Mouse (Mus musculus): Measurements from ENCODE around the gene Mef2a. TPM values are rescaled to one million over a fixed set of nuclear protein-coding genes. Genes with fewer than 3 reads are reported as not detected.

Gene Mef2a
- total and polyA plus RNA-seq, 3 experiments: 9.6 to 13.4 TPM; not detected in 1

- DNase-seq (ENCODE audit: low read depth, low spot score): no peak
- no peak overlapping the region for H3K4me3 ChIP-seq (ENCODE audit: control insufficient read depth in 1 of 2, insufficient read depth in 1 of 2, low read depth in 2 of 2, low read length in 2 of 2)
- H3K27ac ChIP-seq (ENCODE audit: control insufficient read depth, low read depth, low read length): no peak overlapping the region
- H3K9me3 ChIP-seq (replicated peaks; ENCODE audit: insufficient read depth, low read length): no peaks in the 10 kb centered on the region
- no peaks in the 10 kb centered on the region for H3K79me2 ChIP-seq (ENCODE audit: control insufficient read depth, insufficient read depth, low read length, poor library complexity)
- TF ChIP-seq JUND (IDR thresholded peaks at IDR 0.05; ENCODE audit: low read depth, low read length) (no peak), MXI1 (IDR thresholded peaks at IDR 0.05; ENCODE audit: low read depth, low read length) (no peak), GABPA (IDR thresholded peaks at IDR 0.05; ENCODE audit: low read depth, low read length) (no peak), ETS1 (IDR thresholded peaks at IDR 0.05; ENCODE audit: low read depth, low read length) (no peak), ZNF384 (IDR thresholded peaks at IDR 0.05; ENCODE audit: low read depth, low read length) (no peak), ZC3H11A (IDR thresholded peaks at IDR 0.05; ENCODE audit: low read depth, low read length) (no peak), E2F4 (IDR thresholded peaks at IDR 0.05; ENCODE audit: borderline replicate concordance, low read depth, low read length) (no peak), GATA1 (IDR thresholded peaks at IDR 0.05; ENCODE audit: low read depth, low read length) (no peak), SMC3 (IDR thresholded peaks at IDR 0.05; ENCODE audit: low read depth, low read length) (no peak)
- H3K4me1 ChIP-seq (ENCODE audit: control insufficient read depth in 1 of 2, insufficient read depth in 2 of 2, low read length in 2 of 2): no peaks in the 10 kb centered on the region
- H3K9ac ChIP-seq (ENCODE audit: control insufficient read depth, low read depth, low read length, poor library complexity, severe bottlenecking): no peak overlapping the region
- no peaks in the 10 kb centered on the region for H3K27me3 ChIP-seq (ENCODE audit: control insufficient read depth in 1 of 2, insufficient read depth in 2 of 2, low read length in 2 of 2)
- H3K36me3 ChIP-seq (ENCODE audit: control insufficient read depth in 1 of 2, insufficient read depth in 2 of 2, low read length in 2 of 2): no peaks in the 10 kb centered on the region
Observed at GRCm38 (mm10) chr7:67229701-67230100, 143.0 kb downstream of the Mef2a start.

- Histone ChIP-seq H3K79me2 (ENCODE audit: control insufficient read depth, insufficient read depth, low read length, poor library complexity) (no peaks in the 10 kb centered on the region), H3K9me3 (replicated peaks; ENCODE audit: insufficient read depth, low read length) (no peaks in the 10 kb centered on the region), H3K4me3 (ENCODE audit: control insufficient read depth in 1 of 2, insufficient read depth in 1 of 2, low read depth in 2 of 2, low read length in 2 of 2) (no peak overlapping the region), H3K9ac (ENCODE audit: control insufficient read depth, low read depth, low read length, poor library complexity, severe bottlenecking) (no peak overlapping the region), H3K27me3 (ENCODE audit: control insufficient read depth in 1 of 2, insufficient read depth in 2 of 2, low read length in 2 of 2) (no peaks in the 10 kb centered on the region), H3K4me1 (ENCODE audit: control insufficient read depth in 1 of 2, insufficient read depth in 2 of 2, low read length in 2 of 2) (no peaks in the 10 kb centered on the region), H3K27ac (ENCODE audit: control insufficient read depth, low read depth, low read length) (no peak overlapping the region), H3K36me3 (ENCODE audit: control insufficient read depth in 1 of 2, insufficient read depth in 2 of 2, low read length in 2 of 2) (no peaks in the 10 kb centered on the region)
- peak; percentile 58 for DNase-seq (ENCODE audit: low read depth, low spot score)
- no peak for TF ChIP-seq NRF1 (IDR thresholded peaks at IDR 0.05; ENCODE audit: insufficient read depth, low read depth, low read length, poor library complexity, severe bottlenecking)
- TF ChIP-seq MYC (IDR thresholded peaks at IDR 0.05; ENCODE audit: low read depth, low read length): no peak
- no peak for TF ChIP-seq ZMIZ1 (IDR thresholded peaks at IDR 0.05; ENCODE audit: low read depth, low read length)
- TF ChIP-seq EP300 (IDR thresholded peaks at IDR 0.05; ENCODE audit: low read depth in 1 of 2, low read length in 2 of 2): no peak
- no peak for TF ChIP-seq ZKSCAN1 (IDR thresholded peaks at IDR 0.05; ENCODE audit: low read depth, low read length)
- TF ChIP-seq RAD21 (IDR thresholded peaks at IDR 0.05; ENCODE audit: low read depth, low read length): peak; percentile 55
- no peak for TF ChIP-seq TAL1 (IDR thresholded peaks at IDR 0.05; ENCODE audit: low read length)
- no peak for TF ChIP-seq MEF2A (IDR thresholded peaks at IDR 0.05; ENCODE audit: extremely low read depth, insufficient replicate concordance, low read depth, low read length, poor library complexity, severe bottlenecking)
- TF ChIP-seq GABPA (IDR thresholded peaks at IDR 0.05; ENCODE audit: low read depth, low read length): no peak
- TF ChIP-seq MAX (IDR thresholded peaks at IDR 0.05; ENCODE audit: low read length): no peak
- TF ChIP-seq TBP (IDR thresholded peaks at IDR 0.05; ENCODE audit: low read depth, low read length): no peak
- TF ChIP-seq ZNF384 (IDR thresholded peaks at IDR 0.05; ENCODE audit: low read depth, low read length): no peak
- no peak for TF ChIP-seq MYB (IDR thresholded peaks at IDR 0.05; ENCODE audit: low read depth, low read length)
- no peak for TF ChIP-seq SIN3A (IDR thresholded peaks at IDR 0.05; ENCODE audit: low read length)
- TF ChIP-seq POLR2AphosphoS5 (IDR thresholded peaks at IDR 0.05; ENCODE audit: borderline replicate concordance, low read depth, low read length): no peak
- TF ChIP-seq POLR2A (IDR thresholded peaks at IDR 0.05; ENCODE audit: control insufficient read depth in 1 of 2, insufficient read depth in 1 of 2, low read depth in 1 of 2, low read length in 2 of 2, poor library complexity in 1 of 2): no peak
- no peak for TF ChIP-seq MAZ (IDR thresholded peaks at IDR 0.05; ENCODE audit: low read depth, low read length)
- TF ChIP-seq CHD2 (IDR thresholded peaks at IDR 0.05; ENCODE audit: low read length): no peak
- peak; percentile 93 for TF ChIP-seq SMC3 (IDR thresholded peaks at IDR 0.05; ENCODE audit: low read depth, low read length)
- TF ChIP-seq RCOR1 (IDR thresholded peaks at IDR 0.05; ENCODE audit: low read depth, low read length): no peak
- TF ChIP-seq CHD1 (IDR thresholded peaks at IDR 0.05; ENCODE audit: low read depth, low read length): no peak
- TF ChIP-seq ZC3H11A (IDR thresholded peaks at IDR 0.05; ENCODE audit: low read depth, low read length): peak; percentile 64
- no peak for TF ChIP-seq POLR2AphosphoS2 (IDR thresholded peaks at IDR 0.05; ENCODE audit: low read length)
- no peak for TF ChIP-seq JUND (IDR thresholded peaks at IDR 0.05; ENCODE audit: low read depth, low read length)
- no peak for TF ChIP-seq GATA1 (IDR thresholded peaks at IDR 0.05; ENCODE audit: low read depth, low read length)
- no peak for TF ChIP-seq USF2 (IDR thresholded peaks at IDR 0.05; ENCODE audit: borderline replicate concordance in 1 of 2, insufficient read depth in 1 of 2, low read depth in 1 of 2, low read length in 2 of 2)
- no peak for TF ChIP-seq BHLHE40 (IDR thresholded peaks at IDR 0.05; ENCODE audit: borderline replicate concordance, low read depth, low read length)
Observed at GRCm38 (mm10) chr7:67228891-67229602, 143.6 kb downstream of the Mef2a start.

All from MEL (cell line).